Mouse (Mus musculus) neural tube, embryonic 14.5 days (tissue): ENCODE measurements at regions not wholly inside any gene's neighbourhood (a gene's known extent, or its start where the extent isn't known, plus 50 kb on each side); places are given as distances from the start of the nearest gene placed in this dataset.

Experiments
- ATAC-seq: fragments of 200-750 bp; cut with Nextera tagmentation; 2 replicates; pipeline ENCODE4 v1.8.0; 2017; ENCODE audit warnings: low read depth, mild to moderate bottlenecking, moderate TSS enrichment, moderate library complexity
- H3K27ac ChIP-seq: fragments of 300-500 bp; sonication (generic); 2 replicates; pipeline ENCODE4 v1.5.1; 2014; ENCODE audit warnings: low read depth, mild to moderate bottlenecking, control low read depth, low read length, moderate library complexity, mixed read lengths
- H3K27me3 ChIP-seq: fragments of 300-500 bp; sonication (generic); 2 replicates; pipeline ENCODE4 v1.6.1; 2014; ENCODE audit warnings: low read length; ENCODE audit not compliant: control insufficient read depth, insufficient read depth
- H3K36me3 ChIP-seq: fragments of 300-500 bp; sonication (generic); 2 replicates; pipeline ENCODE4 v1.6.1; 2014; ENCODE audit warnings: low read length, mixed read lengths; ENCODE audit not compliant: control insufficient read depth, insufficient read depth
- H3K4me1 ChIP-seq: fragments of 300-500 bp; sonication (generic); 2 replicates; pipeline ENCODE4 v1.6.1; 2014; ENCODE audit warnings: low read length; ENCODE audit not compliant: control insufficient read depth, insufficient read depth
- H3K4me2 ChIP-seq: fragments of 300-500 bp; sonication (generic); 2 replicates; pipeline ENCODE4 v1.6.1; 2014; ENCODE audit warnings: mild to moderate bottlenecking, low read depth, low read length, control low read depth
- H3K4me3 ChIP-seq: fragments of 300-500 bp; sonication (generic); 2 replicates; pipeline ENCODE4 v1.5.1; 2014; ENCODE audit warnings: low read depth, low read length, control low read depth, mixed read lengths
- H3K9ac ChIP-seq: fragments of 300-500 bp; sonication (generic); replicated peaks from 2 replicates; pipeline ENCODE4 v1.6.1; 2014; ENCODE audit warnings: low read depth, mild to moderate bottlenecking, control low read depth, low read length, mixed read lengths
- H3K9me3 ChIP-seq: fragments of 300-500 bp; sonication (generic); 2 replicates; pipeline ENCODE4 v1.6.1; 2016; ENCODE audit warnings: low read length; ENCODE audit not compliant: control insufficient read depth
- WGBS: fragments of 180-500 bp; shearing (Covaris S2); extraction: QIAGEN DNeasy Blood & Tissue Kit; methylation state at CpG from one replicate; pipeline ENCODE4 v1.1.7; 2014; 5-methylcytosine and 5-hydroxymethylcytosine counted together

DNA sequence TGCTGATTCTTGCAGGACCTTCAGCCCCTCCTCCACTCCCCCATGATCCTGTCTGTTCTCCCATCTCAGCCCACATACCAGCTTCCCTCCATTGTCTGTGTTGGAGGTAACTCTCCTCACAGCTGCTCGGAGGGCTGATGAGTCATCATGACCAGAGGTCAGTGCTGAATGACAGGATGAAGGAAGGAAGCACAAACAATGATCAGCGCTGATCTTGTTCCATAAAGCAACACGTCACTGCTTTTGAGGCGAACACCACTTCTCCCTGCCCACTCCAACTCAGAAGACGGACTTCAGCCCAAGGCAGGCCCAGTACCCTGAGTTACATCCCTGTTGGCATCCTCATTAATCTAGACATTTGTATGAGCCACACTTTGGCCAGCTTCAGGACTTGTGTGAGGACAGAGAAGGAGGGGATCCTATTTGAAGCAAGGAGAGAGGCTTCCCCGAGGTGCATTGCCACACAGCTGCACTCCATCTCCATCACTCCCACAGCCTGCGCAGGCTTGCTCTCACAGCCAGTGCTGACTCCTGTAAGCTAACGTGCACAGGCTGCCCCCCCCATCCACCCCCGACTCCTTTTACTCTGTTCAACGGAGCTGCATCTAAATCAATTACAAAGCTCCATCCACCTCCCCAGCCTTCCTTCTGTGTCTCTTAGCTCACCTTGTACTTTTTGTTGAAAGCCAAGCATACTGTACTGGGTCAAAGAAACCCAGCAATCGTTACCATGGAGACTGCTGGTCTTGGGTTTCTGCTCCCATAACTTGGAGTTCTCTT, 129.9 kb downstream of the Ets2 start:
- H3K36me3 ChIP-seq: no peaks in the 10 kb centered on the region
- H3K9me3 ChIP-seq: no peaks in the 10 kb centered on the region
- 36% methylated on average over 11 of the region's 11 CpGs for WGBS
- peaks cover 5% of the 10 kb centered on the region; the same call in 1 of the 2 replicates for H3K4me1 ChIP-seq
- peak; percentile 60 for ATAC-seq
- H3K9ac ChIP-seq: no peak overlapping the region
- H3K4me2 ChIP-seq: no peak overlapping the region
- H3K27ac ChIP-seq: peak overlapping the region; percentile 10; the same call in 1 of the 2 replicates
- H3K27me3 ChIP-seq: no peaks in the 10 kb centered on the region
- no peak overlapping the region for H3K4me3 ChIP-seq

DNA sequence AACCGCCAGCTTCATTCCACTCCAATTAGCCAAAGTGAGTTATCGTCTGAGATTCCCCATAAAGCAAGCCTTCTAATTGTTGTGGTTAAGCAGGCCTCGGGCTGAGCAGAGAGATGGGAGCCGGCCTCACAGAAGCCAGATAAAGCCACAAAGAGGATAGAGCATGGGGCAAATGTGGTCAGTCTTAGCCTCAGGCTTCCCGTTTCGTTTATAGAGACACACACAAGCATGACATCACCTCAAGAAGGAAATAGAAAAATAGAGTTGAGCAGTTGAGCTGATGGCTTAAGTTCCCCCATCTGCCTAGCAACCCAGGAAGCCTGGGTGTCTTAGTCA, 125.5 kb downstream of the Ets2 start:
- Histone ChIP-seq H3K4me2 (no peak overlapping the region), H3K27ac (no peak overlapping the region), H3K9me3 (no peaks in the 10 kb centered on the region), H3K4me1 (peaks cover 5% of the 10 kb centered on the region; the same call in 1 of the 2 replicates), H3K4me3 (no peak overlapping the region), H3K9ac (no peak overlapping the region), H3K36me3 (no peaks in the 10 kb centered on the region), H3K27me3 (no peaks in the 10 kb centered on the region)
- ATAC-seq: no peak
- 75% methylated on average over 6 of the region's 6 CpGs for WGBS

DNA sequence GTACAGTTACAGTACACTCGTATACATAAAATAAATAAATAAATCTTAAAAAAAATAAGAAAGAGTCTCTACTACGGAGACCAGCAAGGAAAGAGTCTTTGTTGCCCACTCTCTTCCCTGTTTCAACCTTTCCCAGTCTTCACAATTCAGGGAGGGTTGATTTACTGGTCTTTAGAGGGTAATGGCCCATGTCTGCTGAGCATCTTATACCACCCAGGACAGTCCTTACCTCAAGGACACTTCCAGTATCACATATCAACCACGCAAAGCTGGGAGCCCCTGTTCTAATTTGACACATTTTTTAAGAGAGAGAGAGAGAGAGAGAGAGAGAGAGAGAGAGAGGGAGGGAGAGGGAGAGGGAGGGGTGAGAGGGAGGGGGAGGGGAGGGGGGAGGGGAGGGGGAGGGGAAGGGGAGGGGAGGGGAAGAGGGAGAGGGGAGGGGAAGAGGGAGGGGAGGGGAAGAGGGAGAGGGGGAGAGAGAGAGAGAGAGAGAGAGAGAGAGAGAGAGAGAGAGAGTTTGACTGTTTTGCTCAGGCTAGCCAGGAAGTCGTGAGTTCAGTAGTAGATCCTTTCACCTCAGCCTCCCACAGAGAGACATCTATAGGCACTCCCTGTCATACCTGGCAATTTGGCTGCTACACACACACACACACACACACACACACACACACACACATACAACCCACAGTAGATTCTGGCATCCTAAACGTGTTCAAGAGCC, 125.0 kb downstream of the Ets2 start:
- Histone ChIP-seq H3K4me2 (no peak overlapping the region), H3K9ac (no peak overlapping the region), H3K4me3 (no peak overlapping the region), H3K4me1 (0 out of 2 replicates have a peak, but pooled peaks cover 2% of the 10 kb centered on the region), H3K27me3 (no peaks in the 10 kb centered on the region), H3K9me3 (no peaks in the 10 kb centered on the region), H3K36me3 (no peaks in the 10 kb centered on the region), H3K27ac (no peak overlapping the region)
- no peak for ATAC-seq
- 78% methylated on average over 5 of the region's 5 CpGs for WGBS

- WGBS: 47% methylated on average over 5 of the region's 5 CpGs
Observed at GRCm38 (mm10) chr16:95825723-95826122, 123.8 kb downstream of the Ets2 start.

GRCm38 (mm10) chr16:95824720-95825534, 123.1 kb downstream of the Ets2 start:
- 27% methylated on average over 7 of the region's 7 CpGs for WGBS
- Histone ChIP-seq H3K9ac (no peak overlapping the region), H3K27me3 (no peaks in the 10 kb centered on the region), H3K9me3 (no peaks in the 10 kb centered on the region), H3K36me3 (no peaks in the 10 kb centered on the region), H3K4me1 (no peaks in the 10 kb centered on the region), H3K27ac (no peak overlapping the region), H3K4me2 (no peak overlapping the region), H3K4me3 (no peak overlapping the region)
- no peak; the same call in 1 of the 2 replicates for ATAC-seq

More at GRCm38 (mm10) chr16:95825723-95826122, 123.8 kb downstream of the Ets2 start:
- H3K9me3 ChIP-seq: no peaks in the 10 kb centered on the region
- no peak overlapping the region for H3K4me3 ChIP-seq
- no peaks in the 10 kb centered on the region for H3K27me3 ChIP-seq
- no peaks in the 10 kb centered on the region for H3K4me1 ChIP-seq
- no peak overlapping the region for H3K4me2 ChIP-seq
- no peak overlapping the region for H3K9ac ChIP-seq
- H3K27ac ChIP-seq: no peak overlapping the region
- H3K36me3 ChIP-seq: no peaks in the 10 kb centered on the region
- no peak for ATAC-seq

GRCm38 (mm10) chr16:95823803-95824202, 121.9 kb downstream of the Ets2 start:
- no peak overlapping the region for H3K9ac ChIP-seq
- H3K4me3 ChIP-seq: no peak overlapping the region
- ATAC-seq: no peak
- WGBS: 62% methylated on average over 6 of the region's 6 CpGs
- no peaks in the 10 kb centered on the region for H3K4me1 ChIP-seq
- no peak overlapping the region for H3K27ac ChIP-seq
- H3K36me3 ChIP-seq: no peaks in the 10 kb centered on the region
- H3K4me2 ChIP-seq: no peak overlapping the region
- H3K27me3 ChIP-seq: no peaks in the 10 kb centered on the region
- no peaks in the 10 kb centered on the region for H3K9me3 ChIP-seq

DNA sequence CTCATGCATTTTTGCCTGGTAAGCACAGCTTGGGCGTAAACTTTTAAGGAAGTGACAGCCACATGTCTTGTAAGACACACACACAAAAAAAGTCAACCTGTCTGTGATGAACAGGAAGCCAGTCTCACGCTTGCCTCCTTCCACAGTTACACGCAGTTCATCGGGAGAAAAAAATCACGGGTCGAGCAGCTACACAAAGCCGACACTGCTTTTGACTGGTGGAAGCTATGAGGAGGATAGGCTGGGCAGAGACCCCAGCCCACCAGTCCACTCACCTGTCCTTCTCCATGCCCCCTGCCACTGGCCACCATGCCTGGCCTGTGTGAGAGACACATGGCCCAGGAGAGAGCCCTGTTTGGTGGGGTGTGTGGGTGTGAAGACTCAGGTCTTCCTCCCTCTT, 119.2 kb downstream of the Ets2 start:
- Histone ChIP-seq H3K27me3 (no peaks in the 10 kb centered on the region), H3K4me2 (no peak overlapping the region), H3K27ac (no peak overlapping the region), H3K9ac (no peak overlapping the region), H3K4me3 (no peak overlapping the region), H3K9me3 (no peaks in the 10 kb centered on the region), H3K36me3 (no peaks in the 10 kb centered on the region), H3K4me1 (no peaks in the 10 kb centered on the region)
- no peak for ATAC-seq
- 93% methylated on average over 7 of the region's 7 CpGs for WGBS

GRCm38 (mm10) chr16:95820606-95821005, 118.7 kb downstream of the Ets2 start:
- no peaks in the 10 kb centered on the region for H3K4me1 ChIP-seq
- H3K27me3 ChIP-seq: no peaks in the 10 kb centered on the region
- no peaks in the 10 kb centered on the region for H3K9me3 ChIP-seq
- H3K27ac ChIP-seq: no peak overlapping the region
- H3K4me3 ChIP-seq: no peak overlapping the region
- no peak overlapping the region for H3K4me2 ChIP-seq
- H3K36me3 ChIP-seq: no peaks in the 10 kb centered on the region
- WGBS: 88% methylated on average over 8 of the region's 8 CpGs
- no peak for ATAC-seq
- no peak overlapping the region for H3K9ac ChIP-seq

DNA sequence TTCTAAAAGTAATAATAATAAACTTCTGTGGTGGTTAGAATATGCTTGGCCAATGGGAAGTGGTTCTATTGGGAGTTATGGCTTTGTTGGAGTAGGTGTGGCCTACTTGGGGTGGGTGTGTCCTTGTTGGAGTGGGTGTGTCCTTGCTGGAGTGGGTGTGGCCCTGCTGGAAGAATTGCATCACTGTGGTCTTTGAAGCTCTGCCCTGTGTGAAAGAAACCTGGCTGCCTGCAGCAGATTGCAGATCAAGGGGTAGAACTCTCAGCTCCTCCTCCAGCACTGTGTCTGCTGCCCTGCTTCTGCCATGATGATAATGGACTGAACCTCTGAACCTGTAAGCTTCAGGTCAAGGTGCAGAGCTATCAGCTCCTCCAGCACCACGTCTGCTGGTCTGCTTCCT, 118.1 kb downstream of the Ets2 start:
- Histone ChIP-seq H3K36me3 (no peaks in the 10 kb centered on the region), H3K4me2 (no peak overlapping the region), H3K9ac (no peak overlapping the region), H3K4me1 (no peaks in the 10 kb centered on the region), H3K4me3 (no peak overlapping the region), H3K27me3 (no peaks in the 10 kb centered on the region), H3K9me3 (no peaks in the 10 kb centered on the region), H3K27ac (no peak overlapping the region)
- WGBS: 82% methylated on average over 1 of the region's 1 CpGs
- ATAC-seq: no peak
